Mouse (Mus musculus): ENCODE data around the gene Gm20823.
"Not testable (repeated sequence)": the region's sequence is repeated elsewhere in the genome, so short reads cannot be mapped to it uniquely, and the experiment has no call there.

Gm20823 gene

DNA sequence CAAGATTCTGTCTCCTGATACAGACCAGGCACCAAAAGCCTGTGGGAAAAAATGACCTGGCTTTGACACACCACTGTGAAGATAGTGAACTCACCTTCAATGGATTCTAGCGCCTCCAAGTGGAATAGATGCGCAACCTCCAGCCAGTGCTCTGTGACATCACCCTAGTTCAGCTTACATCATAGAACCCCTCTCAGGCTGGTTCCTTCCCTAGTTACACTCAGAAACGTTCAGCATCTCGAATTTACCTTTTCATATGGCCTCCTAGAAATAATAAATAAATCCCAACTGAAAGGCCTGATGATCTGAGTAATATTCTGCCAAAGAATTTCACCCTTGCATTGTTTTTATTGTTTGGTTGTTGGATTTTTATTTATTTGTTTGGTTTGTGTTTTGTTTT, at the start of gene Gm20823:
Gene Gm20823, minus strand, starts transcription at position 101 of the 400 bp plus-strand sequence.
- DNase-seq (ENCODE audit: low read depth in 2 of 2, low spot score in 2 of 2), result not testable (repeated sequence)
